Mouse (Mus musculus) ES-Bruce4 (cell line): ENCODE results near the gene 1810010D01Rik.

Experiments used
- CTCF ChIP-seq: IDR thresholded peaks from one replicate; pipeline ENCODE4 v1.8.1; 2011; ENCODE audit warnings: low read depth, low read length
- EP300 ChIP-seq: IDR thresholded peaks from 2 replicates; pipeline ENCODE4 v1.6.1; 2011; ENCODE audit warnings: low read depth, low read length; ENCODE audit not compliant: insufficient read depth
- POLR2A ChIP-seq: IDR thresholded peaks from one replicate; pipeline ENCODE4 v1.8.1; 2011; ENCODE audit warnings: low read length; ENCODE audit not compliant: insufficient read depth

GRCm38 (mm10) chr7:145197042-145197441 is 10.9 kb downstream of the 1810010D01Rik start:
- TF ChIP-seq CTCF (no peak), EP300 (no peak), POLR2A (no peak)
